ENCODE assay signal across 12 mouse cellular contexts in the genomic region with DNA sequence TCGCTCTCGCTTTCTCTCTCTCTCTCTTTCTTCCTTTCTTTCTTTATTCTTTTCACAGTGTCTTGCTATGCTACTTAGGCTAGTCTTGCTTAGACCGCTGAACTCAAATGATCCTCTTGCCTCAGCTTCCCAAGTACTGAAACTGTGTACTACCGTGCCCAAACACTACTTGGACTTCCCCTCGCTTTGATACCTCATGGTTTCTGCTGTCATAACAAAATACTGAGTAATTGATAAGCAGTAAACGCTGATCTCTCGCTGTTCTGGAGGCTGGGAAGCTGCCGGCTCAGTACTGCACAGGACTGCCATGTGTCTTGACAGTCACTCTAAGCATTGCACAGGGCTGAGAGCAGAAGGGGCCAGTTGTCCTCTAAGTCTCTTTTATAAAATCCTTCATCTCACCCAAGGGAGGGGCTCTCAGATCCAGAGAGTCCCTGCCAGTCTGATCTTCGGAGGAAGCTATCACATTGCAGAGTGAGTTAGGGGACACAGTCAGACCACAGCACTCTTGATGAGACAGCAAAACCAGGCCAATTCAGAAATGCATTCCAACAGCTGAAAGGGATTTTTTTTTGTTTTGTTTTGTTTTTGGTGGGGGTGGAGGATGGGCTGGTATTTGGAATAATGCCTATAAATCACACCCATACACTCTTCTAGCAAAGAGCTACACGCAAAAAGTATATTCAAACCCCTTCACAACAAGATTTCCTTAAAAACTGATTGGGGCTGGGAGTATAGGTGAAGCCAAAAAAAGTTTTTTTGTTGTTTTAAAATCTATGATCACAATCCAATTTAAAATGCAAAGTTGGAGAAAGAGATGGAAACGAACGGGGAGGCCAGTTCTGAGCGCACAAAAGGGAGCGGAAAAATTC. TPM values are rescaled to one million over a fixed set of nuclear protein-coding genes. Genes with fewer than 3 reads are reported as not detected.
DNase-seq lines count a peak whose midpoint lies in the region; ATAC-seq and TF ChIP-seq lines count a peak whose summit lies in the region.
"Had no signal": no experiment of that assay in that cellular context is flagged by ENCODE, and none has a peak within 500 bp of the region (broad histone marks: within the 10 kb centered on the region; RNA-seq: fewer than 3 reads in every experiment).

No protein-coding gene starts in this region.

- no peaks in the 10 kb centered on the region for H3K36me3 ChIP-seq in forebrain, embryonic 11.5 days (ENCODE audit: control insufficient read depth, insufficient read depth, low read length)
- H3K36me3 ChIP-seq in forebrain, postnatal 0 days (ENCODE audit: insufficient read depth): no peaks in the 10 kb centered on the region
- no peaks in the 10 kb centered on the region for H3K36me3 ChIP-seq in hindbrain, embryonic 10.5 days
- H3K36me3 ChIP-seq in hindbrain, embryonic 12.5 days: no peaks in the 10 kb centered on the region
- H3K36me3 ChIP-seq in midbrain, embryonic 10.5 days: no peaks in the 10 kb centered on the region
- no peaks in the 10 kb centered on the region for H3K36me3 ChIP-seq in midbrain, postnatal 0 days (ENCODE audit: insufficient read depth, low read length)
- no peaks in the 10 kb centered on the region for H3K36me3 ChIP-seq in myocyte (ENCODE audit: control insufficient read depth, insufficient read depth)
- H3K36me3 ChIP-seq: limb, embryonic 12.5 days had no signal

- no peak for TF ChIP-seq CTCF in forebrain, postnatal 0 days (IDR thresholded peaks at IDR 0.05; ENCODE audit: low read depth)
- no peak for TF ChIP-seq CTCF in midbrain, postnatal 0 days (IDR thresholded peaks at IDR 0.05)

- no peak overlapping the region for H3ac ChIP-seq in myocyte (ENCODE audit: control insufficient read depth, insufficient read length)

- H3K27me3 ChIP-seq in forebrain, embryonic 11.5 days (ENCODE audit: control insufficient read depth, insufficient read depth, low read length): no peaks in the 10 kb centered on the region
- H3K27me3 ChIP-seq in forebrain, postnatal 0 days (ENCODE audit: insufficient read depth, low read length): no peaks in the 10 kb centered on the region
- H3K27me3 ChIP-seq in hindbrain, embryonic 10.5 days (ENCODE audit: insufficient read depth, poor library complexity, severe bottlenecking): no peaks in the 10 kb centered on the region
- H3K27me3 ChIP-seq in hindbrain, embryonic 12.5 days: no peaks in the 10 kb centered on the region
- no peaks in the 10 kb centered on the region for H3K27me3 ChIP-seq in midbrain, embryonic 10.5 days (ENCODE audit: low read depth, poor library complexity, severe bottlenecking)
- H3K27me3 ChIP-seq in midbrain, postnatal 0 days (ENCODE audit: insufficient read depth, low read length): no peaks in the 10 kb centered on the region
- no peaks in the 10 kb centered on the region for H3K27me3 ChIP-seq in myocyte (ENCODE audit: control insufficient read depth, insufficient read depth, insufficient read length)
- H3K27me3 ChIP-seq: limb, embryonic 12.5 days had no signal

- no peak overlapping the region for H3K4me2 ChIP-seq in forebrain, embryonic 11.5 days (ENCODE audit: low read depth, low read length, severe bottlenecking)
- no peak overlapping the region for H3K4me2 ChIP-seq in forebrain, postnatal 0 days (ENCODE audit: low read depth)
- no peak overlapping the region for H3K4me2 ChIP-seq in hindbrain, embryonic 12.5 days (replicated peaks)
- H3K4me2 ChIP-seq in midbrain, postnatal 0 days (ENCODE audit: low read depth, low read length, poor library complexity, severe bottlenecking): no peak overlapping the region
- H3K4me2 ChIP-seq in myocyte (ENCODE audit: low read depth): peak overlapping the region; percentile 65
- H3K4me2 ChIP-seq: limb, embryonic 12.5 days had no signal

- H3K9me3 ChIP-seq in forebrain, embryonic 11.5 days (ENCODE audit: control insufficient read depth, low read length): no peaks in the 10 kb centered on the region
- H3K9me3 ChIP-seq in forebrain, postnatal 0 days (ENCODE audit: low read length): no peaks in the 10 kb centered on the region
- no peaks in the 10 kb centered on the region for H3K9me3 ChIP-seq in hindbrain, embryonic 10.5 days
- H3K9me3 ChIP-seq in hindbrain, embryonic 12.5 days (replicated peaks): no peaks in the 10 kb centered on the region
- no peaks in the 10 kb centered on the region for H3K9me3 ChIP-seq in midbrain, embryonic 10.5 days (replicated peaks)
- H3K9me3 ChIP-seq in midbrain, postnatal 0 days (ENCODE audit: low read length): no peaks in the 10 kb centered on the region
- H3K9me3 ChIP-seq: limb, embryonic 12.5 days had no signal

- H3K9ac ChIP-seq in forebrain, embryonic 11.5 days (ENCODE audit: low read length): no peak overlapping the region
- no peak overlapping the region for H3K9ac ChIP-seq in forebrain, postnatal 0 days
- H3K9ac ChIP-seq in hindbrain, embryonic 12.5 days: no peak overlapping the region
- H3K9ac ChIP-seq in midbrain, postnatal 0 days (replicated peaks; ENCODE audit: low read length, poor library complexity, severe bottlenecking): no peak overlapping the region
- H3K9ac ChIP-seq: limb, embryonic 12.5 days had no signal

- H3K79me2 ChIP-seq in myocyte (ENCODE audit: control insufficient read depth, insufficient read depth): no peaks in the 10 kb centered on the region

- peak; percentile 49 for ATAC-seq in forebrain, embryonic 11.5 days (replicated peaks; ENCODE audit: low FRiP score)
- no peak for ATAC-seq in forebrain, postnatal 0 days
- no peak for ATAC-seq in hindbrain, embryonic 12.5 days (ENCODE audit: low FRiP score)
- no peak for ATAC-seq in midbrain, postnatal 0 days (ENCODE audit: low FRiP score)
- ATAC-seq: inflammation-experienced regulatory T-cells, adult 6 months had no signal

- 42% methylated on average over 14 of the region's 14 CpGs for WGBS in forebrain, embryonic 11.5 days
- WGBS in forebrain, postnatal 0 days: 38% methylated on average over 14 of the region's 14 CpGs
- 58% methylated on average over 14 of the region's 14 CpGs for WGBS in hindbrain, embryonic 10.5 days
- WGBS in hindbrain, embryonic 12.5 days: 51% methylated on average over 14 of the region's 14 CpGs
- 58% methylated on average over 14 of the region's 14 CpGs for WGBS in midbrain, embryonic 10.5 days
- 40% methylated on average over 14 of the region's 14 CpGs for WGBS in midbrain, postnatal 0 days

- H3K27ac ChIP-seq in forebrain, embryonic 11.5 days (ENCODE audit: low read depth, low read length): no peak overlapping the region
- no peak overlapping the region for H3K27ac ChIP-seq in forebrain, postnatal 0 days (ENCODE audit: low read depth, low read length)
- H3K27ac ChIP-seq in hindbrain, embryonic 10.5 days: peak overlapping the region; percentile 45
- no peak overlapping the region for H3K27ac ChIP-seq in hindbrain, embryonic 12.5 days
- H3K27ac ChIP-seq in midbrain, embryonic 10.5 days (replicated peaks): peak overlapping the region; percentile 69
- H3K27ac ChIP-seq in midbrain, postnatal 0 days (ENCODE audit: low read depth, low read length): no peak overlapping the region
- H3K27ac ChIP-seq: limb, embryonic 12.5 days had no signal

- peaks cover 5% of the 10 kb centered on the region; the same call in 1 of the 2 replicates for H3K4me1 ChIP-seq in forebrain, embryonic 11.5 days (replicated peaks; ENCODE audit: control insufficient read depth, insufficient read depth, low read length)
- H3K4me1 ChIP-seq in forebrain, postnatal 0 days (ENCODE audit: insufficient read depth): no peaks in the 10 kb centered on the region
- H3K4me1 ChIP-seq in hindbrain, embryonic 10.5 days (replicated peaks): peaks cover 26% of the 10 kb centered on the region
- peaks cover 13% of the 10 kb centered on the region for H3K4me1 ChIP-seq in hindbrain, embryonic 12.5 days
- peaks cover 28% of the 10 kb centered on the region for H3K4me1 ChIP-seq in midbrain, embryonic 10.5 days
- H3K4me1 ChIP-seq in midbrain, postnatal 0 days (ENCODE audit: insufficient read depth, low read length): no peaks in the 10 kb centered on the region

- DNase-seq in forebrain, embryonic 11.5 days (ENCODE audit: low spot score): no peak
- DNase-seq in forebrain, postnatal 0 days: no peak
- DNase-seq in hindbrain, embryonic 10.5 days (ENCODE audit: low spot score): peak; percentile 12
- peak; percentile 26 for DNase-seq in midbrain, embryonic 10.5 days (ENCODE audit: low spot score)
- no peak for DNase-seq in midbrain, postnatal 0 days (ENCODE audit: low spot score)
- DNase-seq in frontal cortex, postnatal 10 days (ENCODE audit: low spot score in 2 of 2): no peak
- DNase-seq: adrenal gland, postnatal 14 days; lung, postnatal 4 days had no signal

- no peak for TF ChIP-seq POLR2A in myocyte (IDR thresholded peaks at IDR 0.05; ENCODE audit: insufficient read length, low read depth)

- H3K4me3 ChIP-seq in forebrain, embryonic 11.5 days (ENCODE audit: low read depth, low read length): no peak overlapping the region
- H3K4me3 ChIP-seq in forebrain, postnatal 0 days (ENCODE audit: low read depth, low read length): no peak overlapping the region
- no peak overlapping the region for H3K4me3 ChIP-seq in hindbrain, embryonic 10.5 days
- no peak overlapping the region for H3K4me3 ChIP-seq in hindbrain, embryonic 12.5 days
- 0 out of 2 replicates have a peak overlapping the region, but pooled peaks have one; percentile 7 for H3K4me3 ChIP-seq in midbrain, embryonic 10.5 days
- no peak overlapping the region for H3K4me3 ChIP-seq in midbrain, postnatal 0 days (ENCODE audit: low read depth, low read length)
- no peak overlapping the region for H3K4me3 ChIP-seq in myocyte
- H3K4me3 ChIP-seq: limb, embryonic 12.5 days had no signal

TF ChIP-seq in myocyte, 11 proteins besides CTCF, POLR2A, EP300 and RAD21:
- TF ChIP-seq POLR2AphosphoS2 (IDR thresholded peaks at IDR 0.05; ENCODE audit: insufficient read length, low read depth) (no peak), CEBPB (IDR thresholded peaks at IDR 0.05; ENCODE audit: insufficient read depth, poor library complexity, severe bottlenecking) (no peak)

RNA-seq across cellular contexts. Expression of gene Cnn3, which starts 8.7 kb away (rescaled TPM):
- polyA plus RNA-seq in forebrain, embryonic 11.5 days (2014; fragmentation: Nextera tagmentation; extraction: Ambion mirVana): 954 and 974 TPM in 2 replicates
- 128 and 150 TPM in 2 replicates for total RNA-seq in forebrain, postnatal 0 days (2014; rRNA removed)
- polyA plus RNA-seq in forebrain, postnatal 0 days (2015; fragmentation: Nextera tagmentation; extraction: Ambion mirVana): 307 and 319 TPM in 2 replicates
- polyA plus RNA-seq in hindbrain, embryonic 10.5 days (2016; fragmentation: Nextera tagmentation; extraction: Ambion mirVana): 918 and 954 TPM in 2 replicates
- 891 and 928 TPM in 2 replicates for polyA plus RNA-seq in hindbrain, embryonic 12.5 days (2016; fragmentation: Nextera tagmentation; extraction: Ambion mirVana)
- polyA plus RNA-seq in midbrain, embryonic 10.5 days (2016; fragmentation: Nextera tagmentation; extraction: Ambion mirVana): 947 and 1,037 TPM in 2 replicates
- 116 and 122 TPM in 2 replicates for total RNA-seq in midbrain, postnatal 0 days (2014; rRNA removed)
- 181 and 187 TPM in 2 replicates for polyA plus RNA-seq in midbrain, postnatal 0 days (2015; fragmentation: Nextera tagmentation; extraction: Ambion mirVana)
- polyA plus RNA-seq in myocyte (2012; fragmentation: generic; extraction: Trizol): 589 TPM

Comparison
In these comparisons a context has a peak if more than half of its experiments do, and no peak if none do; other contexts are left out.
1. DNase-seq: peak in hindbrain, embryonic 10.5 days (single experiment) and midbrain, embryonic 10.5 days (single experiment); none in forebrain, embryonic 11.5 days (single experiment), forebrain, postnatal 0 days (single experiment), midbrain, postnatal 0 days (single experiment) and frontal cortex, postnatal 10 days (0 of 2).
2. H3K27ac ChIP-seq: peak in hindbrain, embryonic 10.5 days (single experiment) and midbrain, embryonic 10.5 days (single experiment); none in forebrain, embryonic 11.5 days (single experiment), forebrain, postnatal 0 days (single experiment), hindbrain, embryonic 12.5 days (single experiment) and midbrain, postnatal 0 days (single experiment).